Mouse (Mus musculus): ENCODE measurements around the gene Gm5862. TPM values are rescaled to one million over a fixed set of nuclear protein-coding genes. Genes with fewer than 3 reads are reported as not detected.
"Not testable (repeated sequence)": the region's sequence is repeated elsewhere in the genome, so short reads cannot be mapped to it uniquely, and the experiment has no call there.

Gm5862 gene
- not detected in 2 replicates for total RNA-seq (2017)

GRCm38 (mm10) chr5:26022816-26023215 lies at the start of gene Gm5862:
Gm5862 (minus strand) TSS chr5:26022916.
- not testable (repeated sequence) for ATAC-seq (replicated peaks in 1 of 2; ENCODE audit: insufficient read depth in 1 of 2, low FRiP score in 2 of 2, low TSS enrichment in 1 of 2, low read depth in 1 of 2, poor library complexity in 2 of 2, severe bottlenecking in 2 of 2)

- ATAC-seq (replicated peaks in 1 of 2; ENCODE audit: insufficient read depth in 1 of 2, low FRiP score in 2 of 2, low TSS enrichment in 1 of 2, low read depth in 1 of 2, poor library complexity in 2 of 2, severe bottlenecking in 2 of 2), result no peak
Measured at GRCm38 (mm10) chr5:26070716-26071115, 48.0 kb upstream of the Gm5862 start.

GRCm38 (mm10) chr5:26058481-26058880 lies 35.8 kb upstream of the Gm5862 start, which contains the start of gene Gm7347:
Gm7347 (minus strand) TSS chr5:26058581.
- not testable (repeated sequence) for ATAC-seq (replicated peaks in 1 of 2; ENCODE audit: insufficient read depth in 1 of 2, low FRiP score in 2 of 2, low TSS enrichment in 1 of 2, low read depth in 1 of 2, poor library complexity in 2 of 2, severe bottlenecking in 2 of 2)

- ATAC-seq (replicated peaks in 1 of 2; ENCODE audit: insufficient read depth in 1 of 2, low FRiP score in 2 of 2, low TSS enrichment in 1 of 2, low read depth in 1 of 2, poor library complexity in 2 of 2, severe bottlenecking in 2 of 2), result not testable (repeated sequence)
Measured at GRCm38 (mm10) chr5:26039458-26039857, 16.7 kb upstream of the Gm5862 start, which contains the start of gene Speer4a. Speer4a (minus strand) TSS chr5:26039558.

GRCm38 (mm10) chr5:26007697-26008096 lies 15.0 kb downstream of the Gm5862 start:
- ATAC-seq (replicated peaks in 1 of 2; ENCODE audit: insufficient read depth in 1 of 2, low FRiP score in 2 of 2, low TSS enrichment in 1 of 2, low read depth in 1 of 2, poor library complexity in 2 of 2, severe bottlenecking in 2 of 2), result not testable (repeated sequence)

- peak; percentile 53 to 58; a peak in 2 of 4 replicates for ATAC-seq (replicated peaks in 1 of 2; ENCODE audit: insufficient read depth in 1 of 2, low FRiP score in 2 of 2, low TSS enrichment in 1 of 2, low read depth in 1 of 2, poor library complexity in 2 of 2, severe bottlenecking in 2 of 2)
Measured at GRCm38 (mm10) chr5:26006937-26007695, 15.6 kb downstream of the Gm5862 start.

- not testable (repeated sequence) for ATAC-seq (replicated peaks in 1 of 2; ENCODE audit: insufficient read depth in 1 of 2, low FRiP score in 2 of 2, low TSS enrichment in 1 of 2, low read depth in 1 of 2, poor library complexity in 2 of 2, severe bottlenecking in 2 of 2)
Measured at GRCm38 (mm10) chr5:26004698-26005097, 18.0 kb downstream of the Gm5862 start, which contains the start of gene Gm1979. Gm1979 (minus strand) TSS chr5:26004798.

GRCm38 (mm10) chr5:25988550-25988949 lies 34.2 kb downstream of the Gm5862 start, which contains the start of gene Gm21698:
Gm21698 (minus strand) TSS chr5:25988650.
- not testable (repeated sequence) for ATAC-seq (replicated peaks in 1 of 2; ENCODE audit: insufficient read depth in 1 of 2, low FRiP score in 2 of 2, low TSS enrichment in 1 of 2, low read depth in 1 of 2, poor library complexity in 2 of 2, severe bottlenecking in 2 of 2)

- not testable (repeated sequence) for ATAC-seq (replicated peaks in 1 of 2; ENCODE audit: insufficient read depth in 1 of 2, low FRiP score in 2 of 2, low TSS enrichment in 1 of 2, low read depth in 1 of 2, poor library complexity in 2 of 2, severe bottlenecking in 2 of 2)
Measured at GRCm38 (mm10) chr5:25972563-25972962, 50.2 kb downstream of the Gm5862 start, which contains the start of gene Gm21680. Gm21680 (minus strand) TSS chr5:25972663.

Other genes starting within 250 kb of the Gm5862 start
- not detected in 2 replicates for gene Gm21663, start 80.5 kb downstream of the Gm5862 start, total RNA-seq (2017)
- gene Gm21671, start 68.5 kb downstream of the Gm5862 start, total RNA-seq (2017), result not detected in 2 replicates
- not detected in 2 replicates for gene Gm21680, start 50.3 kb downstream of the Gm5862 start, total RNA-seq (2017)
- gene Gm21698, start 34.3 kb downstream of the Gm5862 start, total RNA-seq (2017), result not detected in 2 replicates
- gene Gm1979, start 18.1 kb downstream of the Gm5862 start, total RNA-seq (2017), result not detected in 2 replicates
- not detected in 2 replicates for gene Speer4a, start 16.6 kb upstream of the Gm5862 start, total RNA-seq (2017)
- gene Gm7347, start 35.7 kb upstream of the Gm5862 start, total RNA-seq (2017), result not detected in 2 replicates
- not detected in 2 replicates for gene Gm10471, start 66.4 kb upstream of the Gm5862 start, total RNA-seq (2017)
- gene 5031410I06Rik, start 82.4 kb upstream of the Gm5862 start, total RNA-seq (2017), result not detected in 2 replicates
- not detected in 2 replicates for gene Gm10220, start 98.5 kb upstream of the Gm5862 start, total RNA-seq (2017)
- gene Gm7361, start 234.8 kb upstream of the Gm5862 start, total RNA-seq (2017), result not detected in 2 replicates